Mouse (Mus musculus) hindbrain, embryonic 11.5 days (tissue): Measurements from ENCODE around the gene Rgr. TPM values are rescaled to one million over a fixed set of nuclear protein-coding genes. Genes with fewer than 3 reads are reported as not detected.

Source experiments
- ATAC-seq: fragments of 200-750 bp; cut with Nextera tagmentation; 2 replicates; pipeline ENCODE4 v1.8.0; 2017; ENCODE audit warnings: mild to moderate bottlenecking, moderate TSS enrichment, moderate library complexity; ENCODE audit not compliant: low FRiP score
- DNase-seq: peaks from one replicate; pipeline ENCODE4 v3.0.0-alpha.2; 2015; ENCODE audit warnings: low spot score
- H3K27ac ChIP-seq: fragments of 300-500 bp; sonication (generic); 2 replicates; pipeline ENCODE4 v1.5.1; 2014; ENCODE audit warnings: mild to moderate bottlenecking, low read depth, low read length
- H3K27me3 ChIP-seq: fragments of 300-500 bp; sonication (generic); 2 replicates; pipeline ENCODE4 v1.6.1; 2014; ENCODE audit warnings: mild to moderate bottlenecking, low read length, moderate library complexity, mixed read lengths; ENCODE audit not compliant: control insufficient read depth, insufficient read depth
- H3K36me3 ChIP-seq: fragments of 300-500 bp; sonication (generic); 2 replicates; pipeline ENCODE4 v1.6.1; 2014; ENCODE audit warnings: mild to moderate bottlenecking, low read length, moderate library complexity, mixed read lengths; ENCODE audit not compliant: control insufficient read depth, insufficient read depth
- H3K4me1 ChIP-seq: fragments of 300-500 bp; sonication (generic); replicated peaks from 2 replicates; pipeline ENCODE4 v1.6.1; 2014; ENCODE audit warnings: low read length, mixed read lengths; ENCODE audit not compliant: control insufficient read depth, insufficient read depth
- H3K4me2 ChIP-seq: fragments of 300-500 bp; sonication (generic); replicated peaks from 2 replicates; pipeline ENCODE4 v1.6.1; 2014; ENCODE audit warnings: mild to moderate bottlenecking, low read depth, low read length
- H3K4me3 ChIP-seq: fragments of 300-500 bp; sonication (generic); 2 replicates; pipeline ENCODE4 v1.5.1; 2014; ENCODE audit warnings: low read depth, low read length
- H3K9ac ChIP-seq: fragments of 300-500 bp; sonication (generic); 2 replicates; pipeline ENCODE4 v1.6.1; 2014; ENCODE audit warnings: low read depth, low read length
- H3K9me3 ChIP-seq: fragments of 300-500 bp; sonication (generic); 2 replicates; pipeline ENCODE4 v1.6.1; 2016; ENCODE audit warnings: low read length; ENCODE audit not compliant: control insufficient read depth
- WGBS: fragments of 180-500 bp; shearing (Covaris S2); extraction: QIAGEN DNeasy Blood & Tissue Kit; methylation state at CpG from one replicate; pipeline ENCODE4 v1.1.7; 2014; 5-methylcytosine and 5-hydroxymethylcytosine counted together
- polyA plus RNA-seq: library from polyadenylated mRNA; unstranded; fragments of >200 nt; fragmentation: Nextera tagmentation; extraction: Ambion mirVana; gene quantifications from 2 replicates; pipeline ENCODE4 v1.2.1, GENCODE M21; 2014

Gene Rgr
- not detected in 2 replicates for polyA plus RNA-seq

DNA sequence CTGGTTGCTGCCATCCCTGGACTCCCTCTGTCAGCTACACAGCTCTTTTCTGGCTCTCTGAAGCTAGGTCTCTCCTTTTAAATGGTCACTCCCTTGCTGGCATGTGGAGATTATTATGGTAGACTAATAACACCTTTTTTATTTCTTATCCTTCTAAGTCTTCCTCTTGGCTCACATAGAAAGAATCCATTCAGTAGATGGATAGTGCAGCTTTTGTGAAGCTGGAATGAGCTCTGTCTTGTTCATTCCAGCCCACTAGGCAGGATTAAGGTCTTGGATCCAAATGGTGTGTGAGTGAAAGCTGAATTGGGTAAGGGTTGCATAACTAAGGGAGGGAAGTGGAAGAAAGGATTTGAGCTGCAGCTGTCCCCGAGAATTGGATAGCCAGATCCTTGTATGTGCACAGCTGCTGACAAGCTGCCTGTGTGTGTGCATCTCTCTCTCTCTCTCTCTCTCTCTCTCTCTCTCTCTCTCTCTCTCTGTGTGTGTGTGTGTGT, at the start of gene Rgr:
Rgr (minus strand) TSS at position 51 of the 497 bp plus-strand sequence.
- Histone ChIP-seq H3K27me3 (no peaks in the 10 kb centered on the region), H3K9me3 (no peaks in the 10 kb centered on the region), H3K9ac (no peak within 1 kb of the TSS), H3K4me2 (no peak within 1 kb of the TSS), H3K4me1 (no peaks in the 10 kb centered on the region), H3K36me3 (no peaks in the 10 kb centered on the region), H3K27ac (no peak within 1 kb of the TSS), H3K4me3 (no peak within 1 kb of the TSS)
- ATAC-seq (no peak), DNase-seq (no peak)
- WGBS = 73% methylated on average over 1 of the region's 1 CpGs

- DNase-seq (peak; percentile 62), ATAC-seq (peak; percentile 79)
- Histone ChIP-seq H3K9ac (peak within 1 kb of the TSS; percentile 47; the same call in 1 of the 2 replicates), H3K9me3 (no peaks in the 10 kb centered on the region), H3K4me1 (no peaks in the 10 kb centered on the region; the same call in 1 of the 2 replicates), H3K27me3 (peaks cover 2% of the 10 kb centered on the region; the same call in 1 of the 2 replicates), H3K4me2 (peak within 1 kb of the TSS; percentile 78), H3K4me3 (peak within 1 kb of the TSS; percentile 35), H3K27ac (no peak within 1 kb of the TSS), H3K36me3 (no peaks in the 10 kb centered on the region)
- 1% methylated on average over 27 of the region's 30 CpGs for WGBS
These were observed 49.3 kb upstream of the Rgr start, which contains the start of gene Cdhr1 for GRCm38 (mm10) chr14:37097956-37098530. Gene Cdhr1 (minus strand): TSS chr14:37098347.

DNA sequence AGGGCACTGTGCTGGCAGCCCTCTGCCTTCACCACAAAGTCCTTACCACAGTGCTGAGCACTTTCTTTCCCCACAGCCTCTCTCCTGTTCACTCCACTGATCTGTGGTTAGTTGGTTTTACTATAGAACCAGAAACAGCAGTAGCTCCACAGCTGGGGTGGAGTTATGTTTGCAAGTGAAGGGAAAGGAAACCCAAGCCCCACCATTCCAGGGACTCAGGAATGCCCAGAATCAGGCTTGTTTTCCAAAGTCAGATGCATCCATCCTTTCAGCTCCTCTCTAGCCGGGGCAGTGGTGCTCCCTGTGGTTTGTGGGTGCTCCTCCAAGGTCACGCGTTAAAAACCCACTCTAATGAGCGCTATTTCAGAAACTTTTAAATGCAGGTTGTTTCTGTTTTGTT, 46.8 kb upstream of the Rgr start:
- ATAC-seq (no peak), DNase-seq (no peak)
- Histone ChIP-seq H3K27ac (no peak overlapping the region), H3K9ac (no peak overlapping the region), H3K9me3 (no peaks in the 10 kb centered on the region), H3K27me3 (peaks cover 2% of the 10 kb centered on the region; the same call in 1 of the 2 replicates), H3K4me3 (no peak overlapping the region), H3K36me3 (no peaks in the 10 kb centered on the region), H3K4me2 (no peak overlapping the region), H3K4me1 (no peaks in the 10 kb centered on the region; the same call in 1 of the 2 replicates)
- WGBS = 81% methylated on average over 4 of the region's 4 CpGs

GRCm38 (mm10) chr14:37094436-37094835, 45.7 kb upstream of the Rgr start:
- DNase-seq = no peak
- Histone ChIP-seq H3K4me3 (no peak overlapping the region), H3K36me3 (no peaks in the 10 kb centered on the region), H3K4me1 (no peaks in the 10 kb centered on the region; the same call in 1 of the 2 replicates), H3K27me3 (peaks cover 2% of the 10 kb centered on the region; the same call in 1 of the 2 replicates), H3K27ac (no peak overlapping the region), H3K9ac (no peak overlapping the region), H3K4me2 (no peak overlapping the region), H3K9me3 (no peaks in the 10 kb centered on the region)
- WGBS = 67% methylated on average over 6 of the region's 6 CpGs
- ATAC-seq = no peak

DNA sequence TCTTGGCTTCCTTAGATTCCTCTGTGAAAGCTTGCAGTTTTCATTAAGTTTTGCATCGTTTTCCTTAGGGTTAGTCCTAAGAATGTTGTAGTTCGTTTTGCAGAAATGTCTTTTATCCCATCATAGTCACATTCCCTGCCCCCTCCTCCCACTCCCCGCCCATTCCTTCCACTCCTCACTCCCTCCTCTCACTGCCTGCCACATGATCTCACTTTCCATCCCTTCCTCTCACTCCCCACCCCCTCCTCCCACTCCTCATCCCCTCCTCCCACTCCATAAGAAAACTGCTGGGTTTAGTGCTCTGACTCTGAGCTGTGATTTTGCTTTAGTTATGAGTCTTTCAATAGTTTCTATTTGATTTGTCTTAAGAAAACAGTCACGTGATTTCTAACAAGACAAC, 35.0 kb upstream of the Rgr start:
- WGBS = 42% methylated on average over 4 of the region's 4 CpGs
- Histone ChIP-seq H3K9me3 (no peaks in the 10 kb centered on the region), H3K4me1 (no peaks in the 10 kb centered on the region), H3K36me3 (no peaks in the 10 kb centered on the region), H3K9ac (no peak overlapping the region), H3K27ac (no peak overlapping the region), H3K4me2 (no peak overlapping the region), H3K27me3 (no peaks in the 10 kb centered on the region), H3K4me3 (no peak overlapping the region)
- ATAC-seq = 0 out of 2 replicates have a peak, but pooled peaks have one; percentile 57
- DNase-seq = no peak

- Histone ChIP-seq H3K9ac (no peak overlapping the region), H3K36me3 (no peaks in the 10 kb centered on the region), H3K4me1 (no peaks in the 10 kb centered on the region), H3K27me3 (no peaks in the 10 kb centered on the region), H3K9me3 (no peaks in the 10 kb centered on the region), H3K4me3 (no peak overlapping the region), H3K4me2 (no peak overlapping the region), H3K27ac (no peak overlapping the region)
- 78% methylated on average over 1 of the region's 1 CpGs for WGBS
- no peak for DNase-seq
- no peak for ATAC-seq
These were observed 32.0 kb upstream of the Rgr start for GRCm38 (mm10) chr14:37080724-37081123.

GRCm38 (mm10) chr14:37068516-37068915, 19.8 kb upstream of the Rgr start:
- WGBS = 20% methylated on average over 9 of the region's 9 CpGs
- H3K27me3 ChIP-seq = no peaks in the 10 kb centered on the region
- H3K9ac ChIP-seq = no peak overlapping the region
- no peaks in the 10 kb centered on the region for H3K36me3 ChIP-seq
- no peak overlapping the region for H3K4me3 ChIP-seq
- H3K4me2 ChIP-seq = no peak overlapping the region
- peak; percentile 65 for DNase-seq
- ATAC-seq = no peak
- H3K9me3 ChIP-seq = no peaks in the 10 kb centered on the region
- no peaks in the 10 kb centered on the region for H3K4me1 ChIP-seq
- H3K27ac ChIP-seq = no peak overlapping the region

DNA sequence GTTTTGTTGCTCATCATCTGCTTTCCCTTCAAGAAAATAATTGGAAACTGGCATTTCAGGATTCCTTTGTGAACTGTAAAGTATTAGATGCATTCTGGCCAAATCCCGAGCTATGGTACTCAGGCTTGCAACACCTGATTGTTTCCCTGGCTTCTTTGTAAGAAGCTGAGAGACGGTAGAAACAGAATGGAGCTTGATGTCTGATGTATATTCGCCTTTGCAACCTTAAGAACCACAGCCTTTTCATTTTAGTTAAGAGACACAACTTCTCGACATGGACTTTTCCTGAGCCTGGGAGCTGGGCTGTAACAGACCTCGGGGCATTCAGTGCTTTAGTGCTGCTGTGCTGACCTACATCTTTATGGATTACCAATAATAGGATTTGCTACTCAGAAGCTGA, 18.9 kb upstream of the Rgr start, which contains the start of gene Lrit2:
Lrit2 (plus strand) TSS at position 301 of the 400 bp plus-strand sequence.
- Histone ChIP-seq H3K27me3 (no peaks in the 10 kb centered on the region), H3K4me2 (no peak within 1 kb of the TSS), H3K27ac (no peak within 1 kb of the TSS), H3K9ac (no peak within 1 kb of the TSS), H3K9me3 (no peaks in the 10 kb centered on the region), H3K4me1 (no peaks in the 10 kb centered on the region), H3K36me3 (no peaks in the 10 kb centered on the region), H3K4me3 (no peak within 1 kb of the TSS)
- ATAC-seq (no peak), DNase-seq (no peak)
- 86% methylated on average over 5 of the region's 5 CpGs for WGBS

DNA sequence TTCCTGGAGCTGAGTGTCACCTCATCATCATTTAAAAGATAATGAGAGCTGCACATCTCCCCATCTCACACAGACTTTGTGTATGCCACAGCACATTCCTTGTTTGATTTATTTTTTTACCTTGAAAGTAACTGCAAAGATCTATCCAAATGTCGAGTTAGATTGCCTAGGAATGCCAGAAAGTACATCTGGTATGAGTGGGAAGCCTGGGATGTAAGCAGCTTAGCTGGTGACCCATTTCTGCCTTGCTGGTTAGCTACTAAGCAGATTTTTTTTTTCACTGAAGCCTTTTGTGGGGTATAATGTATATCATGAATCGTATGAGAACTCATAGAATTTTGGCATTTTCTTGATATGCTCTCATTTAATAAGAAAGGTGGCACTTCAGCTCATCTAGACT, 17.9 kb upstream of the Rgr start:
- Histone ChIP-seq H3K9ac (no peak overlapping the region), H3K4me2 (no peak overlapping the region), H3K36me3 (no peaks in the 10 kb centered on the region), H3K9me3 (no peaks in the 10 kb centered on the region), H3K27me3 (no peaks in the 10 kb centered on the region), H3K4me1 (no peaks in the 10 kb centered on the region), H3K4me3 (no peak overlapping the region), H3K27ac (no peak overlapping the region)
- 77% methylated on average over 2 of the region's 2 CpGs for WGBS
- DNase-seq (no peak), ATAC-seq (no peak)
